ENCODE assay signal across 8 mouse cellular contexts in the genomic region with DNA sequence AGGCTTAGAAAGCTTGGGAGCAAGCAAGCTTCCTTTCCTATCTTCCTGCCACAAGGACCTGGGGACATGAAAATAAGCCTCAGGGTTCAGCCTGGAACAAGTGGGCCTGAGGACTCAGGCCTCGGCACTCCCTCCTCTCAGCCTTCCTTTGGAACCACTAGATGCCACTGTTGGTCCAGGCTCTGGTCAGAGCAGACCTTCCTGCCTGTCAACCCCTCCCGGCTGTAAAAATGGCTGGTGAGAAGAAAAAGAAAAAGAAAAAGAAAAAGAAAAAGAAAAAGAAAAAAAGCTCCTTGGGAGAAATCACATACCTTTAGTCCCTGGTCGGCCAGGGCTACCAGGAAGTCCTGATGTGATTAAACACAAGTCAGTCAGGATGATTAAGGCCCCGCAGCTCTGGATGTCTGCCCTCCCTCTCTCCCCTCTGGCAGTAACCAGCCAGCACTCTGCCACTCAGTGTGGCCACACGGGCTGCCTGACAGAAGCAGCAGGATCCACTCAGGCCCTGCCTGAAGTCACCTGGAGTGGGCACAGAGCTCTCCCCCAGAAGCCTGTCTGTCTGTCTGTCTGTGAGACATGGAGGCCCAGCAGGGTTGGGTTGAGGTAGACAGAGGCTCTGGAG. TPM values are rescaled to one million over a fixed set of nuclear protein-coding genes. Genes with fewer than 3 reads are reported as not detected.
DNase-seq lines count a peak whose midpoint lies in the region; ATAC-seq lines count a peak whose summit lies in the region.

No protein-coding gene starts in this region.

- no peaks in the 10 kb centered on the region for H3K27me3 ChIP-seq in forebrain, embryonic 14.5 days (replicated peaks; ENCODE audit: control insufficient read depth, insufficient read depth, low read length)
- no peaks in the 10 kb centered on the region for H3K27me3 ChIP-seq in hindbrain, embryonic 11.5 days (ENCODE audit: control insufficient read depth, insufficient read depth, low read length)
- no peaks in the 10 kb centered on the region for H3K27me3 ChIP-seq in splenic B cell, adult 2 months (ENCODE audit: control insufficient read depth, insufficient read depth, low read length, poor library complexity, severe bottlenecking)

- DNase-seq in adrenal gland, adult (ENCODE audit: inconsistent age in 2 of 2, low spot score in 1 of 2): peak; percentile 50 to 84
- no peak for DNase-seq in adrenal gland, postnatal 4 days (ENCODE audit: low spot score in 2 of 2)
- peak; percentile 24 for DNase-seq in brain, embryonic 18.5 days (ENCODE audit: low read depth, low spot score)
- DNase-seq in forebrain, embryonic 14.5 days (ENCODE audit: low spot score): peak; percentile 78
- DNase-seq in hindbrain, embryonic 11.5 days (ENCODE audit: low spot score): peak; percentile 47
- DNase-seq in layer of hippocampus, postnatal 36 days: peak; percentile 48 to 55
- peak; percentile 50 for DNase-seq in splenic B cell, adult 2 months (ENCODE audit: low read depth, low spot score)

- H3K9me3 ChIP-seq in forebrain, embryonic 14.5 days (replicated peaks; ENCODE audit: control insufficient read depth, low read length): no peaks in the 10 kb centered on the region
- no peaks in the 10 kb centered on the region for H3K9me3 ChIP-seq in hindbrain, embryonic 11.5 days (ENCODE audit: control insufficient read depth, low read length)

- no peak overlapping the region for H3K27ac ChIP-seq in forebrain, embryonic 14.5 days (ENCODE audit: low read depth, low read length)
- H3K27ac ChIP-seq in hindbrain, embryonic 11.5 days (ENCODE audit: low read depth, low read length): no peak overlapping the region

- WGBS in forebrain, embryonic 14.5 days: 11% methylated on average over 5 of the region's 5 CpGs
- WGBS in hindbrain, embryonic 11.5 days: 30% methylated on average over 5 of the region's 5 CpGs

- no peak overlapping the region for H3K4me3 ChIP-seq in forebrain, embryonic 14.5 days (ENCODE audit: low read depth, low read length)
- no peak overlapping the region for H3K4me3 ChIP-seq in hindbrain, embryonic 11.5 days (ENCODE audit: low read depth, low read length)

- peak; percentile 83 for ATAC-seq in forebrain, embryonic 14.5 days
- no peak for ATAC-seq in hindbrain, embryonic 11.5 days (ENCODE audit: low FRiP score)
- ATAC-seq in megakaryocyte progenitor cell, adult 5-6 weeks (replicated peaks; ENCODE audit: poor library complexity): peak; percentile 71

- H3K4me2 ChIP-seq in forebrain, embryonic 14.5 days (ENCODE audit: low read length): no peak overlapping the region
- H3K4me2 ChIP-seq in hindbrain, embryonic 11.5 days (replicated peaks; ENCODE audit: low read depth, low read length): no peak overlapping the region

- H3K36me3 ChIP-seq in forebrain, embryonic 14.5 days (ENCODE audit: control insufficient read depth, insufficient read depth, low read length): no peaks in the 10 kb centered on the region
- H3K36me3 ChIP-seq in hindbrain, embryonic 11.5 days (ENCODE audit: control insufficient read depth, insufficient read depth, low read length): no peaks in the 10 kb centered on the region
- H3K36me3 ChIP-seq in splenic B cell, adult 2 months (ENCODE audit: control insufficient read depth, insufficient read depth, low read length, poor library complexity, severe bottlenecking): no peaks in the 10 kb centered on the region

- H3K9ac ChIP-seq in forebrain, embryonic 14.5 days (ENCODE audit: low read length): peak overlapping the region; percentile 9; the same call in 1 of the 2 replicates
- H3K9ac ChIP-seq in hindbrain, embryonic 11.5 days (ENCODE audit: low read depth, low read length): no peak overlapping the region

- H3K4me1 ChIP-seq in forebrain, embryonic 14.5 days (ENCODE audit: control insufficient read depth, insufficient read depth, low read length): no peaks in the 10 kb centered on the region
- H3K4me1 ChIP-seq in hindbrain, embryonic 11.5 days (replicated peaks; ENCODE audit: control insufficient read depth, insufficient read depth, low read length): no peaks in the 10 kb centered on the region

RNA-seq across cellular contexts. Expression of gene Col17a1, which starts 32.9 kb away (rescaled TPM):
- total RNA-seq in adrenal gland, postnatal 4 days (2021): under 1 TPM; 0.20 to 0.22 TPM
- 0.12 and 0.15 TPM in 2 replicates for polyA plus RNA-seq in forebrain, embryonic 14.5 days (2014; fragmentation: Nextera tagmentation; extraction: Ambion mirVana)
- polyA plus RNA-seq in hindbrain, embryonic 11.5 days (2014; fragmentation: Nextera tagmentation; extraction: Ambion mirVana): 0.36 and 0.38 TPM in 2 replicates
- total RNA-seq in layer of hippocampus, postnatal 36 days (2021): under 1 TPM in 1 of 2 experiments, not detected in 1; 0.17 TPM
- not detected in 2 replicates for total RNA-seq in megakaryocyte progenitor cell, adult 5-6 weeks (2015)
- total RNA-seq in megakaryocyte progenitor cell, adult 5-6 weeks (2017): 0.14 TPM in 1 of 2 replicates, not detected in the other

Comparison
In these comparisons a context has a peak if more than half of its experiments do, and no peak if none do; other contexts are left out.
1. DNase-seq: peak in adrenal gland, adult (2 of 2), brain, embryonic 18.5 days (single experiment), forebrain, embryonic 14.5 days (single experiment), hindbrain, embryonic 11.5 days (single experiment), layer of hippocampus, postnatal 36 days (2 of 2) and splenic B cell, adult 2 months (single experiment); none in adrenal gland, postnatal 4 days (0 of 2).